Mouse (Mus musculus) limb, embryonic 11.5 days (tissue): ENCODE measurements at regions not wholly inside any gene's neighbourhood (a gene's known extent, or its start where the extent isn't known, plus 50 kb on each side); places are given as distances from the start of the nearest gene placed in this dataset.

Experiments used
- ATAC-seq: fragments of 200-750 bp; cut with Nextera tagmentation; 2 replicates; pipeline ENCODE4 v1.8.0; 2017; ENCODE audit warnings: low read depth; ENCODE audit not compliant: insufficient number of reproducible peaks, low FRiP score, low TSS enrichment
- DNase-seq: peaks from one replicate; pipeline ENCODE4 v3.0.0-alpha.2; 2015; ENCODE audit warnings: low spot score
- H3K27ac ChIP-seq: fragments of 300-500 bp; sonication (generic); replicated peaks from 2 replicates; pipeline ENCODE4 v1.5.1; 2014; ENCODE audit warnings: low read depth, mild to moderate bottlenecking, low read length
- H3K27me3 ChIP-seq: fragments of 300-500 bp; sonication (generic); 2 replicates; pipeline ENCODE4 v1.6.1; 2014; ENCODE audit warnings: mild to moderate bottlenecking, low read length, mixed read lengths; ENCODE audit not compliant: control insufficient read depth, insufficient read depth
- H3K36me3 ChIP-seq: fragments of 300-500 bp; sonication (generic); 2 replicates; pipeline ENCODE4 v1.6.1; 2014; ENCODE audit warnings: mild to moderate bottlenecking, low read length, moderate library complexity, mixed read lengths; ENCODE audit not compliant: control insufficient read depth, insufficient read depth
- H3K4me1 ChIP-seq: fragments of 300-500 bp; sonication (generic); 2 replicates; pipeline ENCODE4 v1.6.1; 2014; ENCODE audit warnings: low read length, mixed read lengths; ENCODE audit not compliant: control insufficient read depth, insufficient read depth
- H3K4me2 ChIP-seq: fragments of 300-500 bp; sonication (generic); 2 replicates; pipeline ENCODE4 v1.6.1; 2014; ENCODE audit warnings: low read depth, mild to moderate bottlenecking, moderate library complexity; ENCODE audit not compliant: severe bottlenecking
- H3K4me3 ChIP-seq: fragments of 300-500 bp; sonication (generic); 2 replicates; pipeline ENCODE4 v1.5.1; 2014; ENCODE audit warnings: low read depth, low read length
- H3K9ac ChIP-seq: fragments of 300-500 bp; sonication (generic); 2 replicates; pipeline ENCODE4 v1.6.1; 2014; ENCODE audit warnings: mild to moderate bottlenecking, low read length
- H3K9me3 ChIP-seq: fragments of 300-500 bp; sonication (generic); 2 replicates; pipeline ENCODE4 v1.6.1; 2016; ENCODE audit warnings: low read length; ENCODE audit not compliant: control insufficient read depth
- WGBS: fragments of 180-500 bp; shearing (Covaris S2); extraction: QIAGEN DNeasy Blood & Tissue Kit; methylation state at CpG from one replicate; pipeline ENCODE4 v1.1.7; 2014; 5-methylcytosine and 5-hydroxymethylcytosine counted together

DNA sequence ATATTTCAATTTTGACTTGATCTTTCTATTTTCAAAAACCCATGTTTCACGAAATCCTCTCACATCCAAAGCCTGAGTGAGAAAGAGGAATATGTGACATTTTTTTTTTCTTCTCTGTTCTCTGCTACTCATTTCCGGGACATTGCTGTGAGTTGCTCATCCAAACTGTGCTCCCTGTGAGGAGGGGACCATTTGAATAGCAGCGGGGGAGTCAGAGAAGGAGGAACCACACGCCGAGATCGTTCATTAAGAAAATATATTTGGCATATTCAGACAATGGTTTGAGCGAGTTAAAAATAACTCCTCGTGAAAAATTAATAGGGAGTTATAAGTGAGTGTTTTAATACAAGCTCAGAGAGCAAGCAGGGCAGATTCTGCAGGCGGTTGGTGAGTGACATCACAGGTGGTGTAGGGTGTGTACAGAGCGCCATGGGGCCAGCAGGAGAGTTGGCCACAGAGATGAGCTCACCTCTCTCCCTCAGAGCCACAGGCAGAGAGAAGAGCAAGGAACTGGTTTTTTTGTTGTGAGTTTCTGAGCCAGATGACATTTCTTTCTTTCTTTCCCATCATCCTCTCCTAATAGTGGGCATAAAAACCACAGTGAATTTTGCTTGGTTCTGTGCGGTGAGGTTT lies 54.4 kb upstream of the Calcoco1 start:
- Histone ChIP-seq H3K4me2 (no peak overlapping the region), H3K36me3 (no peaks in the 10 kb centered on the region), H3K4me1 (no peaks in the 10 kb centered on the region), H3K9me3 (no peaks in the 10 kb centered on the region), H3K9ac (no peak overlapping the region), H3K4me3 (no peak overlapping the region), H3K27me3 (no peaks in the 10 kb centered on the region), H3K27ac (no peak overlapping the region)
- WGBS = 54% methylated on average over 11 of the region's 11 CpGs
- no peak for DNase-seq
- ATAC-seq = no peak

GRCm38 (mm10) chr15:102780626-102781025 lies 58.6 kb upstream of the Calcoco1 start:
- Histone ChIP-seq H3K27ac (no peak overlapping the region), H3K4me1 (peaks cover 5% of the 10 kb centered on the region), H3K4me2 (no peak overlapping the region), H3K36me3 (no peaks in the 10 kb centered on the region), H3K9ac (no peak overlapping the region), H3K27me3 (no peaks in the 10 kb centered on the region), H3K9me3 (no peaks in the 10 kb centered on the region), H3K4me3 (no peak overlapping the region)
- 72% methylated on average over 6 of the region's 6 CpGs for WGBS
- DNase-seq = no peak
- no peak for ATAC-seq

GRCm38 (mm10) chr15:102782988-102783799 lies 61.2 kb upstream of the Calcoco1 start:
- peaks cover 5% of the 10 kb centered on the region for H3K4me1 ChIP-seq
- H3K9ac ChIP-seq = no peak overlapping the region
- no peak overlapping the region for H3K27ac ChIP-seq
- H3K4me2 ChIP-seq = no peak overlapping the region
- no peak overlapping the region for H3K4me3 ChIP-seq
- no peaks in the 10 kb centered on the region for H3K9me3 ChIP-seq
- WGBS = 44% methylated on average over 9 of the region's 9 CpGs
- no peak for DNase-seq
- no peaks in the 10 kb centered on the region for H3K36me3 ChIP-seq
- no peaks in the 10 kb centered on the region for H3K27me3 ChIP-seq
- no peak for ATAC-seq

- no peak overlapping the region for H3K4me3 ChIP-seq
- DNase-seq = peak; percentile 84
- ATAC-seq = no peak
- H3K4me2 ChIP-seq = no peak overlapping the region
- 27% methylated on average over 10 of the region's 10 CpGs for WGBS
- no peaks in the 10 kb centered on the region for H3K36me3 ChIP-seq
- peaks cover 5% of the 10 kb centered on the region for H3K4me1 ChIP-seq
- H3K9ac ChIP-seq = no peak overlapping the region
- no peaks in the 10 kb centered on the region for H3K9me3 ChIP-seq
- H3K27ac ChIP-seq = no peak overlapping the region
- no peaks in the 10 kb centered on the region for H3K27me3 ChIP-seq
These were observed 63.3 kb upstream of the Calcoco1 start for GRCm38 (mm10) chr15:102785055-102785820.

- 58% methylated on average over 7 of the region's 7 CpGs for WGBS
- H3K4me2 ChIP-seq = no peak overlapping the region
- no peaks in the 10 kb centered on the region for H3K27me3 ChIP-seq
- H3K9ac ChIP-seq = no peak overlapping the region
- no peaks in the 10 kb centered on the region for H3K4me1 ChIP-seq
- no peaks in the 10 kb centered on the region for H3K36me3 ChIP-seq
- H3K9me3 ChIP-seq = no peaks in the 10 kb centered on the region
- no peak for ATAC-seq
- H3K4me3 ChIP-seq = no peak overlapping the region
- no peak for DNase-seq
- H3K27ac ChIP-seq = no peak overlapping the region
These were observed 67.0 kb upstream of the Calcoco1 start for GRCm38 (mm10) chr15:102788846-102789518.

DNA sequence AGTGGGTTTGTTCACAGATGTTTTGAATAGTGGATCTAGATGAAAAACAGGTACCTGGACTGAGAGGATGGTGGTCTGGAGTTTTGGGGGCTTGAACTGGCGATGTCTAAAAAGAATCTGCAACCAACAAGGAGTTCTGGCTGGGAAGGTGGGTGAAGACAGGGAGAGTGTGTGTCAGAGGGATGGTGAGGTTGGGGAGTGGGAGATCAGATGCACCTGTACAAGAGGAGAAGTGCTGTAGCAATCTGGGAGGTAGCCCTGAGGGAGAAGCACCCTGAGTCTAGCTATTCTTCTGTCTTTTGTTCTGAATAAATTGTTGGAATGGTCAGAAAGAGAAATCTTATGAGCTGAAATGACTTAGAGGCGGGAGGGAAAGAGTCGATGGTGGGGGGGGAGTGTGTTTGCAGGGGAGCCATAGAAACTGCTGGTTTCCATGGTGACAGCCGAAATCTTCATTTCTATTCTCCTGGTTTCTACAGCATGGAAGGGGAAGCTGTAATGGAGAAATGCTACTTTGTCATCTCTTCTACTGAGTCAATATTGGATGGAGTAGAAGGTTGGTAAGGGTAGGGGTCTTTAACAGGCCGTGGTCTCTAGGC lies 75.1 kb upstream of the Calcoco1 start:
- no peaks in the 10 kb centered on the region for H3K9me3 ChIP-seq
- WGBS = 84% methylated on average over 5 of the region's 5 CpGs
- no peak overlapping the region for H3K4me2 ChIP-seq
- no peaks in the 10 kb centered on the region for H3K27me3 ChIP-seq
- H3K27ac ChIP-seq = no peak overlapping the region
- H3K4me3 ChIP-seq = no peak overlapping the region
- DNase-seq = no peak
- no peaks in the 10 kb centered on the region for H3K4me1 ChIP-seq
- no peak overlapping the region for H3K9ac ChIP-seq
- H3K36me3 ChIP-seq = no peaks in the 10 kb centered on the region
- no peak for ATAC-seq

DNA sequence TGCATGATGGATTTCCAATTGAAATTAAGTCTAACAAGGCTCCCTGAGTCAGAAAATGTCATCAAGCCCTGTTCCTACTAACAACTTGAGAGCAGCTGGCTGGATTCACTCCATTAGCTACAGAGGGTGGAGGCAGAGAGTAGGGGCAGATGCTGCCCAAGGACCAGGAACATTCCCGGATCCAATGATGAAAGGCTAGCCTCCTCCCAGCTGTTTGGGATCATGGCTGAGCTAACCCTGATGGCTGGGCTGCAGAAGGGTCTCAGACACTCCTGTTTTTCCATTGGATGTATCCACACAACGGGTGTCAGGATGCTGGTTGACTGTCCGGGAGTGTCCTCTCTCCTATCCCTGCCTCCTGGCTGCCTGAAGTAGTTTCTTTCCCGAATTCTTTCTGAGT lies 78.1 kb upstream of the Calcoco1 start:
- 70% methylated on average over 4 of the region's 4 CpGs for WGBS
- no peak overlapping the region for H3K9ac ChIP-seq
- DNase-seq = no peak

More for the DNA sequence above, 78.1 kb upstream of the Calcoco1 start:
- no peak overlapping the region for H3K4me3 ChIP-seq
- H3K9me3 ChIP-seq = no peaks in the 10 kb centered on the region
- H3K4me1 ChIP-seq = no peaks in the 10 kb centered on the region
- H3K36me3 ChIP-seq = no peaks in the 10 kb centered on the region
- no peaks in the 10 kb centered on the region for H3K27me3 ChIP-seq
- ATAC-seq = no peak
- H3K4me2 ChIP-seq = no peak overlapping the region
- no peak overlapping the region for H3K27ac ChIP-seq
